Mouse (Mus musculus): ENCODE data around the gene Stat6.

The Stat6 gene

GRCm38 (mm10) chr10:127674046-127674655 is 31.4 kb downstream of the Stat6 start:
- no peak for DNase-seq (ENCODE audit: low read depth)

- peak; percentile 90 for DNase-seq (ENCODE audit: low read depth)
Measured at GRCm38 (mm10) chr10:127674794-127675522, 32.2 kb downstream of the Stat6 start.

- no peak for DNase-seq (ENCODE audit: low read depth)
Measured at GRCm38 (mm10) chr10:127675859-127676398, 33.1 kb downstream of the Stat6 start.

GRCm38 (mm10) chr10:127676691-127677548 is 34.1 kb downstream of the Stat6 start:
- DNase-seq (ENCODE audit: low read depth), result peak; percentile 99

- peak; percentile 86 for DNase-seq (ENCODE audit: low read depth)
Measured at GRCm38 (mm10) chr10:127677591-127678336, 35.0 kb downstream of the Stat6 start.

- DNase-seq (ENCODE audit: low read depth), result no peak
Measured at GRCm38 (mm10) chr10:127679208-127679607, 36.4 kb downstream of the Stat6 start.

- DNase-seq (ENCODE audit: low read depth), result no peak
Measured at GRCm38 (mm10) chr10:127679881-127680280, 37.1 kb downstream of the Stat6 start.

- no peak for DNase-seq (ENCODE audit: low read depth)
Measured at GRCm38 (mm10) chr10:127682886-127683285, 40.1 kb downstream of the Stat6 start.

- peak; percentile 19 for DNase-seq (ENCODE audit: low read depth)
Measured at GRCm38 (mm10) chr10:127691053-127691452, 48.3 kb downstream of the Stat6 start.

- peak; percentile 62 for DNase-seq (ENCODE audit: low read depth)
Measured at GRCm38 (mm10) chr10:127694636-127695035, 51.9 kb downstream of the Stat6 start.

- no peak for DNase-seq (ENCODE audit: low read depth)
Measured at GRCm38 (mm10) chr10:127695775-127696174, 53.0 kb downstream of the Stat6 start.

- DNase-seq (ENCODE audit: low read depth), result no peak
Measured at GRCm38 (mm10) chr10:127698966-127699365, 56.2 kb downstream of the Stat6 start.

GRCm38 (mm10) chr10:127703299-127703698 is 60.5 kb downstream of the Stat6 start:
- no peak for DNase-seq (ENCODE audit: low read depth)

- DNase-seq (ENCODE audit: low read depth), result no peak
Measured at GRCm38 (mm10) chr10:127704293-127704692, 61.5 kb downstream of the Stat6 start.

GRCm38 (mm10) chr10:127704766-127705220 is 62.0 kb downstream of the Stat6 start, which contains the start of gene Myo1a:
Myo1a (plus strand) TSS chr10:127705170.
- peak; percentile 19 for DNase-seq (ENCODE audit: low read depth)

GRCm38 (mm10) chr10:127705783-127706182 is 63.0 kb downstream of the Stat6 start:
- DNase-seq (ENCODE audit: low read depth), result no peak

- no peak for DNase-seq (ENCODE audit: low read depth)
Measured at GRCm38 (mm10) chr10:127707721-127708120, 64.9 kb downstream of the Stat6 start.

- DNase-seq (ENCODE audit: low read depth), result no peak
Measured at GRCm38 (mm10) chr10:127708850-127709370, 66.1 kb downstream of the Stat6 start.

GRCm38 (mm10) chr10:127710331-127710730 is 67.5 kb downstream of the Stat6 start:
- DNase-seq (ENCODE audit: low read depth), result no peak
